Mouse (Mus musculus): ENCODE measurements around the gene Epb41l4b. TPM values are rescaled to one million over a fixed set of nuclear protein-coding genes. Genes with fewer than 3 reads are reported as not detected.

The Epb41l4b gene
- polyA plus RNA-seq, 1 experiment = 3.8 TPM

- no peak for TF ChIP-seq CTCF (IDR thresholded peaks at IDR 0.05; ENCODE audit: control insufficient read depth, insufficient read depth, insufficient replicate concordance, low read depth, low read length)
- TF ChIP-seq POLR2A (IDR thresholded peaks at IDR 0.05; ENCODE audit: control insufficient read depth, low read depth, low read length) = no peak
Measured at GRCm38 (mm10) chr4:57031440-57031839, 111.8 kb downstream of the Epb41l4b start.

DNA sequence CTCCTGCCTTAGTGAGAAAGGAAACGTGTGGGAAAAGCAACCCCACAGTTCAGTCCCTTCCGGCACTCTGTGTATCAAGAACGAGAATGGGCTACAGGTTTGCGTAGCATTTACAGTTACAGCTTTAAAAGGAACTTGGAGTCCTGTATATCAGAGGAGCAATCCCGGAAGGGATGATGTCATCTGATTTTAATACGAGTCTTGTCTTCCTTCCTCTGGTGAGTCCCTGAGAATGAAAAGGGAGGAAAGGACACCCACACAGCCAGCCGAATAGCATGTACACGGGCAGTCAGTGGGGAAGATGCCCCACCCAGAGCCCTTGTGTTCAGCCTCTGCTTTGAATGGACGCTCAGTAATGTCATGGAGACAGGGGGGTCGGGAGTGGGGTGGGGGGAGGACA lies 115.3 kb downstream of the Epb41l4b start:
- H3K27me3 ChIP-seq (ENCODE audit: control insufficient read depth, insufficient read depth, low read length) = no peaks in the 10 kb centered on the region
- no peaks in the 10 kb centered on the region for H3K4me1 ChIP-seq (ENCODE audit: control insufficient read depth, insufficient read depth, low read length)
- H3K36me3 ChIP-seq (ENCODE audit: control insufficient read depth, insufficient read depth, low read length) = no peaks in the 10 kb centered on the region
- no peak overlapping the region for H3K27ac ChIP-seq (ENCODE audit: control insufficient read depth, insufficient read depth, low read depth, low read length)
- TF ChIP-seq POLR2A (IDR thresholded peaks at IDR 0.05; ENCODE audit: control insufficient read depth, low read depth, low read length) (no peak), CTCF (IDR thresholded peaks at IDR 0.05; ENCODE audit: control insufficient read depth, insufficient read depth, insufficient replicate concordance, low read depth, low read length) (no peak)
- H3K4me3 ChIP-seq (ENCODE audit: control insufficient read depth, low read depth, low read length) = no peak overlapping the region

More at GRCm38 (mm10) chr4:57031440-57031839, 111.8 kb downstream of the Epb41l4b start:
- Histone ChIP-seq H3K4me3 (ENCODE audit: control insufficient read depth, low read depth, low read length) (no peak overlapping the region), H3K27me3 (ENCODE audit: control insufficient read depth, insufficient read depth, low read length) (no peaks in the 10 kb centered on the region), H3K36me3 (ENCODE audit: control insufficient read depth, insufficient read depth, low read length) (no peaks in the 10 kb centered on the region), H3K4me1 (ENCODE audit: control insufficient read depth, insufficient read depth, low read length) (no peaks in the 10 kb centered on the region), H3K27ac (ENCODE audit: control insufficient read depth, insufficient read depth, low read depth, low read length) (no peak overlapping the region)

- Histone ChIP-seq H3K4me3 (ENCODE audit: control insufficient read depth, low read depth, low read length) (no peak overlapping the region), H3K27me3 (ENCODE audit: control insufficient read depth, insufficient read depth, low read length) (no peaks in the 10 kb centered on the region), H3K36me3 (ENCODE audit: control insufficient read depth, insufficient read depth, low read length) (no peaks in the 10 kb centered on the region), H3K4me1 (ENCODE audit: control insufficient read depth, insufficient read depth, low read length) (no peaks in the 10 kb centered on the region), H3K27ac (ENCODE audit: control insufficient read depth, insufficient read depth, low read depth, low read length) (no peak overlapping the region)
- TF ChIP-seq POLR2A (IDR thresholded peaks at IDR 0.05; ENCODE audit: control insufficient read depth, low read depth, low read length) (no peak), CTCF (IDR thresholded peaks at IDR 0.05; ENCODE audit: control insufficient read depth, insufficient read depth, insufficient replicate concordance, low read depth, low read length) (no peak)
Measured at GRCm38 (mm10) chr4:57023527-57023926, 119.7 kb downstream of the Epb41l4b start.

GRCm38 (mm10) chr4:57021288-57021687 lies 121.9 kb downstream of the Epb41l4b start:
- no peak overlapping the region for H3K4me3 ChIP-seq (ENCODE audit: control insufficient read depth, low read depth, low read length)
- H3K27me3 ChIP-seq (ENCODE audit: control insufficient read depth, insufficient read depth, low read length) = no peaks in the 10 kb centered on the region
- TF ChIP-seq CTCF (IDR thresholded peaks at IDR 0.05; ENCODE audit: control insufficient read depth, insufficient read depth, insufficient replicate concordance, low read depth, low read length) (no peak), POLR2A (IDR thresholded peaks at IDR 0.05; ENCODE audit: control insufficient read depth, low read depth, low read length) (no peak)
- H3K27ac ChIP-seq (ENCODE audit: control insufficient read depth, insufficient read depth, low read depth, low read length) = no peak overlapping the region
- H3K4me1 ChIP-seq (ENCODE audit: control insufficient read depth, insufficient read depth, low read length) = no peaks in the 10 kb centered on the region
- H3K36me3 ChIP-seq (ENCODE audit: control insufficient read depth, insufficient read depth, low read length) = no peaks in the 10 kb centered on the region

DNA sequence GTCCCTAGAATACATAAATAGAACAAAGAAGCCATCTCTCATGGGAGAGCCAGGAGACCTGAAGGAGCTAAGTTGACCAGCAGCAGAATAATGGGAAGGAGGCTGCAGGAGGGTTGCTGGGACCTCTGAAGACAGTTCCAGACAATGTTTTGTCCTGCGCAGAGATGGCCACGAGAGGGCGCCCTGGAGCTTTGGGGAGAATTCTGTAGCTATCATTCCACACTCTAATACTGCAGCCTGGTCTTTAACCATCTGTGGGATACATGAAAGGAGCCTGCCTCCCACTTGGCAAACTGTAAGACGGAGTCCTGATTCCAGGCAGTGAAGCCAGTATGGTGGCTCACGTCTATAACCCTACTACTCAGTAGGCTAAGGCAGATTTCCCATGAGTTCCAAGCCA lies 126.0 kb downstream of the Epb41l4b start:
- no peaks in the 10 kb centered on the region for H3K36me3 ChIP-seq (ENCODE audit: control insufficient read depth, insufficient read depth, low read length)
- TF ChIP-seq CTCF (IDR thresholded peaks at IDR 0.05; ENCODE audit: control insufficient read depth, insufficient read depth, insufficient replicate concordance, low read depth, low read length) = peak; percentile 71; the same call in 1 of the 2 replicates
- no peak for TF ChIP-seq POLR2A (IDR thresholded peaks at IDR 0.05; ENCODE audit: control insufficient read depth, low read depth, low read length)
- no peaks in the 10 kb centered on the region for H3K4me1 ChIP-seq (ENCODE audit: control insufficient read depth, insufficient read depth, low read length)
- H3K27me3 ChIP-seq (ENCODE audit: control insufficient read depth, insufficient read depth, low read length) = no peaks in the 10 kb centered on the region
- no peak overlapping the region for H3K4me3 ChIP-seq (ENCODE audit: control insufficient read depth, low read depth, low read length)
- no peak overlapping the region for H3K27ac ChIP-seq (ENCODE audit: control insufficient read depth, insufficient read depth, low read depth, low read length)

- H3K36me3 ChIP-seq (ENCODE audit: control insufficient read depth, insufficient read depth, low read length) = no peaks in the 10 kb centered on the region
- H3K4me3 ChIP-seq (ENCODE audit: control insufficient read depth, low read depth, low read length) = no peak overlapping the region
- H3K4me1 ChIP-seq (ENCODE audit: control insufficient read depth, insufficient read depth, low read length) = no peaks in the 10 kb centered on the region
- H3K27ac ChIP-seq (ENCODE audit: control insufficient read depth, insufficient read depth, low read depth, low read length) = no peak overlapping the region
- TF ChIP-seq CTCF (IDR thresholded peaks at IDR 0.05; ENCODE audit: control insufficient read depth, insufficient read depth, insufficient replicate concordance, low read depth, low read length) (no peak), POLR2A (IDR thresholded peaks at IDR 0.05; ENCODE audit: control insufficient read depth, low read depth, low read length) (no peak)
- no peaks in the 10 kb centered on the region for H3K27me3 ChIP-seq (ENCODE audit: control insufficient read depth, insufficient read depth, low read length)
Measured at GRCm38 (mm10) chr4:57016366-57017171, 126.7 kb downstream of the Epb41l4b start.

DNA sequence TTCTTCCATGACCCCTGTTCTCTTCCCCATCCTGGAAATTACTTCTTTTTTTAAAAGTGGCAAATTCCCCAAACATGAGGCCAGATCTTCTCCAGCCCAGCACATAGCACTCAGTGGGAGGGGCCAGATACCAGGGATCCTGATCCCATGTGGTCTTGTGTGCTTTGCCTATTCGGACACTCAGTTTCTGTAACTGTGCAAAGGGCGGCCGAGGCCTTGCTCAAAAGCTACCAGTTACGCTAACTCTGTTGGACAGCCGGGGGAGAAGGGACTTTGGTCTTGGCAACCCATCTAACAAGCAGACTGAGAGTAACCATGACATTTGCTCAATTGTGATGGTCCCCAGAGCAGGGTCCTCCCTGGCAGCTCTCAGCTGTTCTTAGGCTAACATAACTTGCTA lies 128.2 kb downstream of the Epb41l4b start:
- H3K27me3 ChIP-seq (ENCODE audit: control insufficient read depth, insufficient read depth, low read length) = no peaks in the 10 kb centered on the region
- H3K4me1 ChIP-seq (ENCODE audit: control insufficient read depth, insufficient read depth, low read length) = peaks cover 2% of the 10 kb centered on the region
- H3K36me3 ChIP-seq (ENCODE audit: control insufficient read depth, insufficient read depth, low read length) = no peaks in the 10 kb centered on the region
- H3K4me3 ChIP-seq (ENCODE audit: control insufficient read depth, low read depth, low read length) = no peak overlapping the region
- no peak overlapping the region for H3K27ac ChIP-seq (ENCODE audit: control insufficient read depth, insufficient read depth, low read depth, low read length)
- TF ChIP-seq POLR2A (IDR thresholded peaks at IDR 0.05; ENCODE audit: control insufficient read depth, low read depth, low read length) (no peak), CTCF (IDR thresholded peaks at IDR 0.05; ENCODE audit: control insufficient read depth, insufficient read depth, insufficient replicate concordance, low read depth, low read length) (no peak)

All from testis, adult 2 months (tissue).